ENCODE assay signal across 8 mouse cellular contexts in genomic region chrX:74372888-74373549, GRCm38 (mm10). TPM values are rescaled to one million over a fixed set of nuclear protein-coding genes. Genes with fewer than 3 reads are reported as not detected.
DNase-seq lines count a peak whose midpoint lies in the region; ATAC-seq and TF ChIP-seq lines count a peak whose summit lies in the region.

TSS of gene Ubl4a (minus strand) at chrX:74373218.
TSS of gene Slc10a3 (minus strand) at chrX:74373349.

- 18% methylated on average over 32 of the region's 32 CpGs for WGBS in forebrain, embryonic 10.5 days
- WGBS in heart, embryonic 14.5 days = 25% methylated on average over 32 of the region's 32 CpGs
- WGBS in liver, embryonic 12.5 days (ENCODE audit: insufficient replicate concordance) = 13% methylated on average over 32 of the region's 32 CpGs
- 22% methylated on average over 32 of the region's 32 CpGs for WGBS in stomach, embryonic 15.5 days

- peak; percentile 91 for DNase-seq in CH12.LX (ENCODE audit: extremely low read depth)
- DNase-seq in c-Kit-positive CD71-positive TER-119-negative erythroid progenitor cells, embryonic 14.5 days (ENCODE audit: low read depth) = peak; percentile 74
- DNase-seq in forebrain, embryonic 10.5 days (ENCODE audit: extremely low spot score, low spot score) = peak; percentile 83
- DNase-seq in kidney, postnatal 14 days = peak; percentile 92
- DNase-seq in naive thymus-derived CD4-positive, alpha-beta T cell, adult 2 months (ENCODE audit: low read depth) = peak; percentile 91

- peak; percentile 87 for TF ChIP-seq POLR2A in CH12.LX (IDR thresholded peaks at IDR 0.05; ENCODE audit: low read depth, low read length)

- ATAC-seq in heart, embryonic 14.5 days (ENCODE audit: insufficient number of reproducible peaks, insufficient read depth, low FRiP score, low read depth) = peak; percentile 89
- ATAC-seq in liver, embryonic 12.5 days = peak; percentile 90
- ATAC-seq in stomach, embryonic 15.5 days (ENCODE audit: insufficient read depth, low FRiP score, low read depth) = peak; percentile 89

- H3K4me3 ChIP-seq in CH12.LX (replicated peaks in 1 of 3; ENCODE audit: low read depth in 2 of 3, low read length in 2 of 3, poor library complexity in 1 of 3) = peak within 1 kb of the TSS; percentile 65 to 70 (median 66)
- peak within 1 kb of the TSS; percentile 53 for H3K4me3 ChIP-seq in forebrain, embryonic 10.5 days
- H3K4me3 ChIP-seq in heart, embryonic 14.5 days (ENCODE audit: control insufficient read depth in 1 of 2, insufficient read depth in 1 of 2, low read depth in 1 of 2, low read length in 2 of 2) = peak within 1 kb of the TSS; percentile 48 to 60
- peak within 1 kb of the TSS; percentile 59 for H3K4me3 ChIP-seq in liver, embryonic 12.5 days
- peak within 1 kb of the TSS; percentile 51 for H3K4me3 ChIP-seq in stomach, embryonic 15.5 days (replicated peaks)

- H3K9me3 ChIP-seq in CH12.LX (replicated peaks; ENCODE audit: low read length) = no peaks in the 10 kb centered on the region
- no peaks in the 10 kb centered on the region for H3K9me3 ChIP-seq in forebrain, embryonic 10.5 days
- H3K9me3 ChIP-seq in heart, embryonic 14.5 days (ENCODE audit: control insufficient read depth, low read length) = no peaks in the 10 kb centered on the region
- no peaks in the 10 kb centered on the region for H3K9me3 ChIP-seq in liver, embryonic 12.5 days (replicated peaks)
- H3K9me3 ChIP-seq in stomach, embryonic 15.5 days = no peaks in the 10 kb centered on the region

- peak within 1 kb of the TSS; percentile 80 for H3K9ac ChIP-seq in CH12.LX (ENCODE audit: insufficient read depth, low read depth)
- H3K9ac ChIP-seq in heart, embryonic 14.5 days (ENCODE audit: low read length) = peak within 1 kb of the TSS; percentile 70
- peak within 1 kb of the TSS; percentile 67 for H3K9ac ChIP-seq in liver, embryonic 12.5 days
- H3K9ac ChIP-seq in stomach, embryonic 15.5 days = 0 out of 2 replicates have a peak within 1 kb of the TSS, but pooled peaks have one; percentile 29

- H3K36me3 ChIP-seq in CH12.LX (replicated peaks in 1 of 2; ENCODE audit: control insufficient read depth in 1 of 2, insufficient read depth in 1 of 2, low read length in 1 of 2) = peaks cover 9 to 15% of the 10 kb centered on the region in 2 experiments
- peaks cover 13% of the 10 kb centered on the region for H3K36me3 ChIP-seq in forebrain, embryonic 10.5 days (replicated peaks)
- H3K36me3 ChIP-seq in heart, embryonic 14.5 days (ENCODE audit: control insufficient read depth, insufficient read depth, low read length) = 0 out of 2 replicates have a peak, but pooled peaks cover 11% of the 10 kb centered on the region
- peaks cover 9% of the 10 kb centered on the region; the same call in 1 of the 2 replicates for H3K36me3 ChIP-seq in liver, embryonic 12.5 days
- no peaks in the 10 kb centered on the region for H3K36me3 ChIP-seq in stomach, embryonic 15.5 days

- peak within 1 kb of the TSS; percentile 78 for H3K4me2 ChIP-seq in CH12.LX (ENCODE audit: insufficient read depth, low read depth, poor library complexity, severe bottlenecking)
- peak within 1 kb of the TSS; percentile 70 for H3K4me2 ChIP-seq in heart, embryonic 14.5 days (ENCODE audit: low read length)
- peak within 1 kb of the TSS; percentile 71 for H3K4me2 ChIP-seq in liver, embryonic 12.5 days
- H3K4me2 ChIP-seq in stomach, embryonic 15.5 days = peak within 1 kb of the TSS; percentile 61

- dilution Hi-C loops in CH12.LX (cut with MboI; ENCODE audit: extremely low pct_ligation_motif_present, extremely low pct_unique_long_range_greater_than_20kb, low sequenced_read_pairs) = no loop called here

- TF ChIP-seq RAD21 in CH12.LX (IDR thresholded peaks at IDR 0.05; ENCODE audit: low read depth, low read length) = no peak

- no peak for TF ChIP-seq CTCF in CH12.LX (conservative IDR thresholded peaks at IDR 0.05 in 1 of 2, IDR thresholded peaks at IDR 0.05 in 1 of 2; ENCODE audit: low read depth in 2 of 2, low read length in 2 of 2)

- no peak for TF ChIP-seq EP300 in CH12.LX (IDR thresholded peaks at IDR 0.05; ENCODE audit: low read length)

- H3K4me1 ChIP-seq in CH12.LX (ENCODE audit: control insufficient read depth in 1 of 2, insufficient read depth in 2 of 2) = peaks cover 6 to 22% of the 10 kb centered on the region in 2 experiments; a peak in 2 of 4 replicates
- H3K4me1 ChIP-seq in forebrain, embryonic 10.5 days = peaks cover 17% of the 10 kb centered on the region
- H3K4me1 ChIP-seq in heart, embryonic 14.5 days (ENCODE audit: control insufficient read depth in 2 of 2, insufficient read depth in 2 of 2, low read length in 2 of 2) = no peaks in the 10 kb centered on the region; a peak in 1 of 4 replicates
- peaks cover 27% of the 10 kb centered on the region for H3K4me1 ChIP-seq in liver, embryonic 12.5 days
- H3K4me1 ChIP-seq in stomach, embryonic 15.5 days = no peaks in the 10 kb centered on the region

- in situ Hi-C loops in CH12.LX (cut with MboI; ENCODE audit: low pct_ligation_motif_present, low pct_unique_long_range_greater_than_20kb, low sequenced_read_pairs) = no loop called here

- H3K27me3 ChIP-seq in CH12.LX (replicated peaks) = no peaks in the 10 kb centered on the region
- no peaks in the 10 kb centered on the region for H3K27me3 ChIP-seq in forebrain, embryonic 10.5 days (ENCODE audit: poor library complexity, severe bottlenecking)
- no peaks in the 10 kb centered on the region for H3K27me3 ChIP-seq in heart, embryonic 14.5 days (ENCODE audit: control insufficient read depth, insufficient read depth, low read length)
- no peaks in the 10 kb centered on the region for H3K27me3 ChIP-seq in liver, embryonic 12.5 days (replicated peaks)
- H3K27me3 ChIP-seq in stomach, embryonic 15.5 days (replicated peaks) = no peaks in the 10 kb centered on the region

- H3K79me2 ChIP-seq in CH12.LX (replicated peaks; ENCODE audit: control insufficient read depth, extremely low read depth, insufficient read depth, poor library complexity, severe bottlenecking) = no peaks in the 10 kb centered on the region; the same call in 1 of the 2 replicates

- H3K27ac ChIP-seq in CH12.LX (ENCODE audit: insufficient read depth, low read depth) = no peak within 1 kb of the TSS
- H3K27ac ChIP-seq in forebrain, embryonic 10.5 days = peak within 1 kb of the TSS; percentile 78
- no peak within 1 kb of the TSS; a peak in 1 of 4 replicates for H3K27ac ChIP-seq in heart, embryonic 14.5 days (replicated peaks in 1 of 2; ENCODE audit: control insufficient read depth in 1 of 2, insufficient read depth in 1 of 2, low read depth in 2 of 2, low read length in 2 of 2)
- H3K27ac ChIP-seq in liver, embryonic 12.5 days = peak within 1 kb of the TSS; percentile 56; the same call in 1 of the 2 replicates
- no peak within 1 kb of the TSS for H3K27ac ChIP-seq in stomach, embryonic 15.5 days

TF ChIP-seq in CH12.LX, 34 proteins besides CTCF, POLR2A, EP300 and RAD21:
- TF ChIP-seq MEF2A (IDR thresholded peaks at IDR 0.05; ENCODE audit: borderline replicate concordance, low read depth, low read length) = no peak
- TF ChIP-seq TBP (conservative IDR thresholded peaks at IDR 0.05; ENCODE audit: low read depth, low read length) = peak; percentile 59; the same call in 1 of the 2 replicates
- TF ChIP-seq USF2 (conservative IDR thresholded peaks at IDR 0.05; ENCODE audit: low read depth, low read length) = peak; percentile 41
- peak; percentile 76 for TF ChIP-seq HCFC1 (IDR thresholded peaks at IDR 0.05; ENCODE audit: low read depth, low read length)
- TF ChIP-seq ZMIZ1 (IDR thresholded peaks at IDR 0.05; ENCODE audit: low read depth, low read length) = peak; percentile 67; the same call in 1 of the 2 replicates
- peak; percentile 41 for TF ChIP-seq BHLHE40 (IDR thresholded peaks at IDR 0.05; ENCODE audit: low read depth, low read length)
- TF ChIP-seq GABPA (IDR thresholded peaks at IDR 0.05; ENCODE audit: insufficient replicate concordance, low read depth, low read length) = no peak
- TF ChIP-seq NELFE (IDR thresholded peaks at IDR 0.05; ENCODE audit: low read depth, low read length) = peak; percentile 82
- peak; percentile 96 for TF ChIP-seq MAX (IDR thresholded peaks at IDR 0.05; ENCODE audit: low read length)
- no peak for TF ChIP-seq UBTF (IDR thresholded peaks at IDR 0.05; ENCODE audit: low read depth, low read length)
- peak; percentile 43; the same call in 1 of the 2 replicates for TF ChIP-seq POLR2AphosphoS2 (IDR thresholded peaks at IDR 0.05; ENCODE audit: low read depth, low read length)
- TF ChIP-seq SIN3A (IDR thresholded peaks at IDR 0.05; ENCODE audit: low read length) = peak; percentile 91
- TF ChIP-seq USF1 (IDR thresholded peaks at IDR 0.05; ENCODE audit: low read depth, low read length) = peak; percentile 75
- no peak for TF ChIP-seq MAFK (IDR thresholded peaks at IDR 0.05; ENCODE audit: insufficient replicate concordance, low read length)
- peak; percentile 91 for TF ChIP-seq MXI1 (IDR thresholded peaks at IDR 0.05; ENCODE audit: low read depth, low read length)
- TF ChIP-seq ELF1 (IDR thresholded peaks at IDR 0.05; ENCODE audit: low read depth, low read length) = no peak; the same call in 1 of the 2 replicates
- TF ChIP-seq MYC (IDR thresholded peaks at IDR 0.05; ENCODE audit: low read depth, low read length) = peak; percentile 94
- TF ChIP-seq TCF12 (IDR thresholded peaks at IDR 0.05; ENCODE audit: low read depth, low read length) = peak; percentile 55

RNA-seq across cellular contexts. Expression of gene Ubl4a, which starts in this region (rescaled TPM):
- total RNA-seq in CH12.LX (2012; rRNA removed) (12.7 and 18.8 TPM in 2 replicates), CH12.LX (2014; rRNA removed) (17.6 and 19.3 TPM in 2 replicates)
- 39.2 and 39.3 TPM in 2 replicates for polyA plus RNA-seq in CH12.LX (2012; ENCODE audit: insufficient read length, low read depth)
- 64.3 and 67.3 TPM in 2 replicates for polyA plus RNA-seq in forebrain, embryonic 10.5 days (2016; fragmentation: Nextera tagmentation; extraction: Ambion mirVana)
- polyA plus RNA-seq in heart, embryonic 14.5 days (2014; fragmentation: Nextera tagmentation; extraction: Ambion mirVana) = 64.3 and 67.2 TPM in 2 replicates
- 50.1 and 50.7 TPM in 2 replicates for polyA plus RNA-seq in liver, embryonic 12.5 days (2016; fragmentation: Nextera tagmentation; extraction: Ambion mirVana)
- polyA plus RNA-seq in stomach, embryonic 15.5 days (2015; fragmentation: Nextera tagmentation; extraction: Ambion mirVana) = 63.3 and 67.0 TPM in 2 replicates

RNA-seq across cellular contexts. Expression of gene Slc10a3, which starts in this region (rescaled TPM):
- total RNA-seq in CH12.LX (2012; rRNA removed) (7.4 and 11.6 TPM in 2 replicates), CH12.LX (2014; rRNA removed) (14.1 and 14.7 TPM in 2 replicates)
- polyA plus RNA-seq in CH12.LX (2012; ENCODE audit: insufficient read length, low read depth) = 11.2 and 12.0 TPM in 2 replicates
- 10.6 and 12.5 TPM in 2 replicates for polyA plus RNA-seq in forebrain, embryonic 10.5 days (2016; fragmentation: Nextera tagmentation; extraction: Ambion mirVana)
- 14.4 and 14.5 TPM in 2 replicates for polyA plus RNA-seq in heart, embryonic 14.5 days (2014; fragmentation: Nextera tagmentation; extraction: Ambion mirVana)
- 9.7 and 9.9 TPM in 2 replicates for polyA plus RNA-seq in liver, embryonic 12.5 days (2016; fragmentation: Nextera tagmentation; extraction: Ambion mirVana)
- polyA plus RNA-seq in stomach, embryonic 15.5 days (2015; fragmentation: Nextera tagmentation; extraction: Ambion mirVana) = 17.8 and 17.9 TPM in 2 replicates

Comparison
In these comparisons a context has a peak if more than half of its experiments do, and no peak if none do; other contexts are left out.
1. H3K27ac ChIP-seq: peak in forebrain, embryonic 10.5 days (single experiment) and liver, embryonic 12.5 days (single experiment); none in CH12.LX (single experiment), heart, embryonic 14.5 days (0 of 2) and stomach, embryonic 15.5 days (single experiment).
2. H3K9ac ChIP-seq: peak in every context shown above with its lines; median percentile 80 in CH12.LX; 70 in heart, embryonic 14.5 days; 67 in liver, embryonic 12.5 days; 29 in stomach, embryonic 15.5 days.
3. Peak in every context shown above with its lines, with median percentiles within 50 percentile points of each other: DNase-seq, H3K4me2 ChIP-seq, H3K4me3 ChIP-seq and ATAC-seq.